Mouse (Mus musculus) embryonic facial prominence, embryonic 14.5 days (tissue): ENCODE results near the gene Rnasel. TPM values are rescaled to one million over a fixed set of nuclear protein-coding genes. Genes with fewer than 3 reads are reported as not detected.
"Not testable (repeated sequence)": the region's sequence is repeated elsewhere in the genome, so short reads cannot be mapped to it uniquely, and the experiment has no call there.

Experiments used
- ATAC-seq: fragments of 200-750 bp; cut with Nextera tagmentation; 2 replicates; pipeline ENCODE4 v1.8.0; 2017; ENCODE audit warnings: low read depth, moderate number of reproducible peaks, moderate TSS enrichment
- DNase-seq: peaks from one replicate; pipeline ENCODE4 v3.0.0-alpha.2; 2015; ENCODE audit warnings: low spot score
- H3K27ac ChIP-seq: fragments of 300-500 bp; sonication (generic); replicated peaks from 2 replicates; pipeline ENCODE4 v1.5.1; 2014; ENCODE audit warnings: low read depth, mild to moderate bottlenecking, low read length, moderate library complexity
- H3K27me3 ChIP-seq: fragments of 300-500 bp; sonication (generic); replicated peaks from 2 replicates; pipeline ENCODE4 v1.6.1; 2014; ENCODE audit warnings: low read length; ENCODE audit not compliant: control insufficient read depth, insufficient read depth
- H3K36me3 ChIP-seq: fragments of 300-500 bp; sonication (generic); 2 replicates; pipeline ENCODE4 v1.6.1; 2014; ENCODE audit warnings: low read length, mixed read lengths; ENCODE audit not compliant: control insufficient read depth, insufficient read depth
- H3K4me1 ChIP-seq: fragments of 300-500 bp; sonication (generic); 2 replicates; pipeline ENCODE4 v1.6.1; 2014; ENCODE audit warnings: antibody characterized with exemption, low read length; ENCODE audit not compliant: control insufficient read depth, insufficient read depth
- H3K4me2 ChIP-seq: fragments of 300-500 bp; sonication (generic); 2 replicates; pipeline ENCODE4 v1.6.1; 2014; ENCODE audit warnings: low read depth, mild to moderate bottlenecking, low read length, moderate library complexity, mixed read lengths
- H3K4me3 ChIP-seq: fragments of 300-500 bp; sonication (generic); 2 replicates; pipeline ENCODE4 v1.5.1; 2014; ENCODE audit warnings: low read depth, mild to moderate bottlenecking, low read length
- H3K9ac ChIP-seq: fragments of 300-500 bp; sonication (generic); 2 replicates; pipeline ENCODE4 v1.6.1; 2014; ENCODE audit warnings: low read depth, mild to moderate bottlenecking, low read length, moderate library complexity, mixed read lengths
- H3K9me3 ChIP-seq: fragments of 300-500 bp; sonication (generic); 2 replicates; pipeline ENCODE4 v1.6.1; 2016; ENCODE audit warnings: low read length; ENCODE audit not compliant: control insufficient read depth
- WGBS: fragments of 180-500 bp; shearing (Covaris S2); extraction: QIAGEN DNeasy Blood & Tissue Kit; methylation state at CpG from one replicate; pipeline ENCODE4 v1.1.7; 2014; 5-methylcytosine and 5-hydroxymethylcytosine counted together
- polyA plus RNA-seq: library from polyadenylated mRNA; unstranded; fragments of >200 nt; fragmentation: Nextera tagmentation; extraction: Ambion mirVana; gene quantifications from 2 replicates; pipeline ENCODE4 v1.2.1, GENCODE M21; 2014

Rnasel gene
- polyA plus RNA-seq, 1 experiment from 2014 or later: 13.1 TPM

DNA sequence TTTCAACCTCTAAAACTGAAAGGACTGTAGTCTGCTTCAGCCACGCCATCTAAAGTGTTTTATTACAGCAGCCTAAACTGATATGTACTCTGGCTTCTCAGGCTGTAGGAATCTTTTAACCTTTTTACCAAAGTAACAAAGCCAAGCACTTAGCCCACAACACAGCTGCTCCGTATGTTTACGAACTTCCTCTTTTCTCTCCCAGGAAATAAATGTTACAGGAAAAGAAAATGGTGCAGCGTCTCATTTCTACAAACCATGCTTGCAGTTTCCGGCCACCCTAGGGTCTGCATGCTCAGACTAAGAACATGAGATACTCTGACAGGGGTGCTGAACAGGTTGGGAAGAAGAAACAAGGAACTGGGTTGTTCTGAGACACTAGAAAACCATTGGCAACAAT lies 19.2 kb downstream of the Rnasel start:
- Histone ChIP-seq H3K36me3 (no peaks in the 10 kb centered on the region), H3K27me3 (no peaks in the 10 kb centered on the region), H3K4me2 (no peak overlapping the region), H3K4me3 (no peak overlapping the region), H3K27ac (no peak overlapping the region), H3K9ac (no peak overlapping the region), H3K9me3 (no peaks in the 10 kb centered on the region), H3K4me1 (no peaks in the 10 kb centered on the region)
- 80% methylated on average over 5 of the region's 5 CpGs for WGBS
- no peak for ATAC-seq
- DNase-seq: no peak

DNA sequence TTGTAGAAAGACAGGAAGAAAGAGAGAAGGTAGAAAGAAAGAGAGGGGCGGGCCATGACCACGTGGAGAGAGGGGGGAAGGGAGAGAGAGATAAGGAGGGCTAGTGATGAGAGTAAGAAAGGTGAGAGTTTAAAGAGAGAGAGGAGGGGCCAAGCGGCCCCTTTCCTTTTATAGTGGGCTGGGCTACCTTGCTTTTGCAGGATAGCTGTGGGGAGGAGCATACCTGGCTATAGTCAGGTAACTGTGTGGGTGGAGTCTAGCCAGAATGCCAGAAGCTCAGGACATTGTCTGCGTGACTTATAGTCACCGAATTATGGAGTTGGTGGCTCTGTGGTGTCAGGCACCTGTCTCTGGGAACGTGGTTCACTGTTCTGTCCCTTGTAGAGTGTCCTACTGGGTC lies 20.3 kb downstream of the Rnasel start:
- not testable (repeated sequence) for H3K36me3 ChIP-seq, ATAC-seq, H3K27ac ChIP-seq, H3K27me3 ChIP-seq, H3K9ac ChIP-seq, DNase-seq, H3K4me2 ChIP-seq, H3K9me3 ChIP-seq, H3K4me1 ChIP-seq, H3K4me3 ChIP-seq
- WGBS: 64% methylated on average over 6 of the region's 6 CpGs

GRCm38 (mm10) chr1:153769998-153770775 lies 21.0 kb downstream of the Rnasel start:
- no peaks in the 10 kb centered on the region for H3K9me3 ChIP-seq
- DNase-seq (no peak), ATAC-seq (no peak)
- H3K4me1 ChIP-seq: no peaks in the 10 kb centered on the region
- WGBS: 77% methylated on average over 10 of the region's 10 CpGs
- H3K4me2 ChIP-seq: no peak overlapping the region
- no peaks in the 10 kb centered on the region for H3K27me3 ChIP-seq
- no peaks in the 10 kb centered on the region for H3K36me3 ChIP-seq
- no peak overlapping the region for H3K9ac ChIP-seq
- no peak overlapping the region for H3K27ac ChIP-seq
- H3K4me3 ChIP-seq: no peak overlapping the region

- DNase-seq (no peak), ATAC-seq (no peak)
- H3K27me3 ChIP-seq: no peaks in the 10 kb centered on the region
- H3K27ac ChIP-seq: no peak overlapping the region
- H3K36me3 ChIP-seq: no peaks in the 10 kb centered on the region
- WGBS: 78% methylated on average over 1 of the region's 1 CpGs
- no peaks in the 10 kb centered on the region for H3K9me3 ChIP-seq
- H3K4me2 ChIP-seq: no peak overlapping the region
- no peaks in the 10 kb centered on the region for H3K4me1 ChIP-seq
- no peak overlapping the region for H3K4me3 ChIP-seq
- H3K9ac ChIP-seq: no peak overlapping the region
Measured at GRCm38 (mm10) chr1:153770776-153771167, 21.5 kb downstream of the Rnasel start.

GRCm38 (mm10) chr1:153775174-153775573 lies 25.9 kb downstream of the Rnasel start:
- H3K9me3 ChIP-seq: no peaks in the 10 kb centered on the region
- no peaks in the 10 kb centered on the region for H3K36me3 ChIP-seq
- no peak overlapping the region for H3K4me3 ChIP-seq
- no peak for DNase-seq
- no peak overlapping the region for H3K27ac ChIP-seq
- 66% methylated on average over 6 of the region's 6 CpGs for WGBS
- no peaks in the 10 kb centered on the region for H3K4me1 ChIP-seq
- H3K4me2 ChIP-seq: no peak overlapping the region
- H3K9ac ChIP-seq: no peak overlapping the region
- no peaks in the 10 kb centered on the region for H3K27me3 ChIP-seq
- no peak for ATAC-seq

- Histone ChIP-seq H3K27ac (no peak overlapping the region), H3K4me3 (no peak overlapping the region), H3K27me3 (no peaks in the 10 kb centered on the region), H3K9ac (no peak overlapping the region), H3K4me2 (no peak overlapping the region), H3K9me3 (no peaks in the 10 kb centered on the region), H3K36me3 (no peaks in the 10 kb centered on the region), H3K4me1 (no peaks in the 10 kb centered on the region)
- ATAC-seq: no peak
- DNase-seq: no peak
- 89% methylated on average over 7 of the region's 7 CpGs for WGBS
Measured at GRCm38 (mm10) chr1:153776257-153776656, 27.0 kb downstream of the Rnasel start.

- Histone ChIP-seq H3K9ac (no peak overlapping the region), H3K36me3 (no peaks in the 10 kb centered on the region), H3K9me3 (no peaks in the 10 kb centered on the region), H3K27ac (no peak overlapping the region), H3K4me3 (no peak overlapping the region), H3K27me3 (no peaks in the 10 kb centered on the region), H3K4me2 (no peak overlapping the region), H3K4me1 (no peaks in the 10 kb centered on the region)
- whole genome bisulfite sequencing: 88% methylated on average over 10 of the region's 10 CpGs
- DNase-seq (no peak), ATAC-seq (no peak)
Measured at GRCm38 (mm10) chr1:153778205-153778604, 29.0 kb downstream of the Rnasel start.

DNA sequence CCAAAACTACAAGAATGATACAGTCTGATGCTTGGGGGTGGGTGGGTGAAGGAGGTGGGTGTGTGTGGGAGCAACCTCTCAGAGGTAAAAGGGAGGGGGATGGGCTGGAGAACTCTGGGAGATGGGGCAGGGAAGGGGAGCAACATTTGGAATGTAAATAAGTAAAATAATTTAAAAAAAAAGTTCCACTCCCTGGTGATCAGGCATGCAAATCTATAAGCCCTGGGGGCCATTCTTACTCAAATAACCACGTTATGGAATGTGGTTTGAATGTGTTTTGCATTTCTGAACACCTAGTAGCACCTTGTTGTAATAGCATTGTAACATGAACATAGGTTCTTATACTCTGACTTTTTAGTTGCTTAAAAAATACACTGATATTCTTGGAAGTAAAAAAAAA lies 34.1 kb downstream of the Rnasel start:
- no peak for ATAC-seq

DNA sequence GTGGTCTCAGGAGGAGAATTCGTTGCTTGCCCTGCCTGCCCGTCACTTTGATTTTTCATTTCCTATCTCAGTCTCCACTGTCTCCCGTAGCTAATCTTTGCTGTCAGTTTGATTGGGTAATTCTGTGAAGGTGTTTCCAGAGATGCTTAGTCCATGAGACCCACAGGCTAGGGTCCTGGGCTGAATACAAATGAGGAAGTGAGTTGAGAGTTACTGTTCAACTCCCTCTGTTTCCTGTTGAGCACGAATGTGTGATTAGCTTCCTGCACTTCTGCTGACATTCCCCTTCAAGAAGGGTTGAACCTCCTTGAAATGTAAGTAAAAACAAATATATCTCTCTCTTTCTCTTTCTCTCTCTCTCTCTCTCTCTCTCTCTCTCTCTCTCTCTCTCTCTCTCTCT lies 36.4 kb downstream of the Rnasel start:
- H3K27me3 ChIP-seq: no peaks in the 10 kb centered on the region

More for the DNA sequence above, 34.1 kb downstream of the Rnasel start:
- H3K4me3 ChIP-seq: no peak overlapping the region
- no peak overlapping the region for H3K9ac ChIP-seq
- no peak overlapping the region for H3K4me2 ChIP-seq
- H3K27ac ChIP-seq: no peak overlapping the region
- H3K4me1 ChIP-seq: no peaks in the 10 kb centered on the region
- no peak for DNase-seq
- no peaks in the 10 kb centered on the region for H3K27me3 ChIP-seq
- 24% methylated on average over 1 of the region's 1 CpGs for WGBS
- H3K36me3 ChIP-seq: no peaks in the 10 kb centered on the region
- peaks cover 3% of the 10 kb centered on the region; the same call in 1 of the 2 replicates for H3K9me3 ChIP-seq

More for the DNA sequence above, 36.4 kb downstream of the Rnasel start:
- DNase-seq (no peak), ATAC-seq (no peak)
- Histone ChIP-seq H3K4me2 (no peak overlapping the region), H3K9me3 (peaks cover 3% of the 10 kb centered on the region; the same call in 1 of the 2 replicates), H3K4me3 (no peak overlapping the region), H3K27ac (no peak overlapping the region), H3K4me1 (no peaks in the 10 kb centered on the region), H3K36me3 (no peaks in the 10 kb centered on the region), H3K9ac (no peak overlapping the region)
- 66% methylated on average over 4 of the region's 4 CpGs for WGBS
